Mouse (Mus musculus): ENCODE data around the gene Aph1a.
"Not testable (repeated sequence)": the region's sequence is repeated elsewhere in the genome, so short reads cannot be mapped to it uniquely, and the experiment has no call there.

Gene Aph1a

GRCm38 (mm10) chr3:95893606-95894316 lies at the start of gene Aph1a:
Gene Aph1a, plus strand, starts transcription at chr3:95893969.
- in situ Hi-C loops (cut with MboI; ENCODE audit: low sequenced_read_pairs): not testable (repeated sequence)

DNA sequence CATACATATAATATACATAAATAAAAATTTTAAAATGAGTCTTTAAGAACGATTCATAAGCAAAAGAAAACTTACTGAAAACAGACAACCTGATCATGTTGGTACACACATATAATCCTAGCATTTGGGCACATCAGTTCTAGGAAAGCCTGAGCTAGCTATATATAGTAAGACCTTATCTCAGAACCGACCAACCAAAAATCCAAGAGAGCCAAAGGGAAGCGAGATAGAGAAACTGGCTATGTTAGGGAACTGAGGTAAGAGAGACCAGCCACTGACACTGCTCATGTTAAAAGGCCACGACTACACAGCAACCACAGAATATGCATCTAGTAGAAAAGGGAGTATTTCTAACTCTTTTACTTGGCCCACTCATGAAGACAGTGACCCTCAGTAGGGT lies 43.2 kb upstream of the Aph1a start:
- in situ Hi-C loops (cut with MboI; ENCODE audit: low sequenced_read_pairs): no loop called here

DNA sequence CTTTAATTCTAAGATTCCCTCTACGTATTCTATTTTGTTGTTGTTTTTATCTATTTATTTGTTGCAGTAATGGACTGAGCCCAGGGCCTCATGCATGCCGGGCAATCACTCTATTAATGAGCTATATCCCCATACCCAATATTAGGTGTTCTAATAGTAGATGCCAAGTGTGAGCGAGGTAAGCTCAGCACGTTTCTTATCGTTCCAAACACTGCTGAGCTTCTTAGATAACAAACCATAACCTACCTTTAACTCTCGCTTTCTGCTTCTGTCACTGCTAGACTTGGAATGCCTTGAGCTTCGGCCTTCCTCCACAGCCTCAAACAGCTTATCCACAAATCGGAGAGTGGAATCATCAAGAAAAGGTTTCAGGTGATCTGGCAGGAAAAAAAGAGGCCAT lies 42.5 kb upstream of the Aph1a start:
- in situ Hi-C loops (cut with MboI; ENCODE audit: low sequenced_read_pairs): no loop called here

- in situ Hi-C loops (cut with MboI; ENCODE audit: low sequenced_read_pairs): no loop called here
Measured at GRCm38 (mm10) chr3:95855502-95856089, 38.2 kb upstream of the Aph1a start, which contains the start of gene Prpf3. Gene Prpf3, minus strand, starts transcription at chr3:95855885.

DNA sequence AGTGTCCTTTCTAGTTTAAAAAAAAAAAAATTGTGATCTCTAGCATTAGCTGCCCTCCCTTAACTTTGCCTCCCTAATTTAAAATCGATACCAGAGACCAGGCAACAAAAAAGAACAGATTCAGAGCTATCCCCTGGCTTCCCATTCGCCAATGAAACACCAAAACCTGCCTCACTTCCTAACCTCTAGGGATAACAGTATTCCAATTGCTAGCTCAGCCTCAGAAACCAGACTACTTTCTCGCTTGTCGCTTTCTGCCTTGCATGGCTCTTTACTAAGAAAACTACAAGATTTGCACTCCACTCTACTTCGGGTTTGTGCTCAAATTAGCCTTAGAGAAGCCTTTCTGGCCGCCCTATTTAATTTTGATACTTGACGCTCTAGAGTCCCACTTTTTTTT lies 37.7 kb upstream of the Aph1a start:
- in situ Hi-C loops (cut with MboI; ENCODE audit: low sequenced_read_pairs): no loop called here

DNA sequence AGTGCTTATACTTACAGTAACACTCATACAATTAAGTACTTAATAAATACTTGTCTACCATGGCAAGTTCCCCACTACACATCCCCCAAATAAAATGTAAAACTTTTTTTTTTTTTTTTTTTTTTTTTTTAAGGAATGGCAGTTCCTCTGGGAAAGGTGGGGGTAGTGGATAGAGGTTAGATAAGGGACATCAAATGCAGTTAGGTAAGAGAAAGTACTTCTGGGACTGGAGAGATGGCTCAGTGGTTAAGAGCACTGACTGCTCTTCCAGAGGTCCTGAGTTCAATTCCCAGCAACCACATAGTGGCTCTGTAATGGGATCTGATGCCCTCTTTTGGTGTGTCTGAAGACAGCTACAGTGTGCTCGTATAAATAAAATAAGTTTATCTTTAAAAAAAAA lies 36.7 kb upstream of the Aph1a start:
- in situ Hi-C loops (cut with MboI; ENCODE audit: low sequenced_read_pairs): not testable (repeated sequence)

- in situ Hi-C loops (cut with MboI; ENCODE audit: low sequenced_read_pairs): not testable (repeated sequence)
Measured at GRCm38 (mm10) chr3:95858278-95858677, 35.5 kb upstream of the Aph1a start.

DNA sequence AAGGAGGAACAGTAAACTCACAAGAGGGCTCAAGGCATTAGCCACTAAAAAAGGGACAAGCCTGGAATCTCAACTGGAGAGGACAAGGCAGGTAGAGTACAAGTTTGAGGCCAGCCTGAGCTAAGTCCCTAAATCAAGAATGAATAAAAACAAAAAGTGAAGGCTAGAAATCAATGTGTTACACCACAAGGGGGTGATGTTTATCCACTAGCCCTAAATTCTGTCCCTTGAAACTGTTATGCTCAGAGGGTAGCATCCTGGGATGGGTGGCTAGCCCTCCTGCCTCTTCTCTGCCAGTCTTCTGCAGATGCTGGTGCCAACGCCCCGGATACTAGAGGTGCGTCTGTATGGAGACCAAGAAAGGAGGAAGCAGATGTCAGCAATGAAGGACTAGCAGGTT lies 33.4 kb upstream of the Aph1a start:
- in situ Hi-C loops (cut with MboI; ENCODE audit: low sequenced_read_pairs): no loop called here

DNA sequence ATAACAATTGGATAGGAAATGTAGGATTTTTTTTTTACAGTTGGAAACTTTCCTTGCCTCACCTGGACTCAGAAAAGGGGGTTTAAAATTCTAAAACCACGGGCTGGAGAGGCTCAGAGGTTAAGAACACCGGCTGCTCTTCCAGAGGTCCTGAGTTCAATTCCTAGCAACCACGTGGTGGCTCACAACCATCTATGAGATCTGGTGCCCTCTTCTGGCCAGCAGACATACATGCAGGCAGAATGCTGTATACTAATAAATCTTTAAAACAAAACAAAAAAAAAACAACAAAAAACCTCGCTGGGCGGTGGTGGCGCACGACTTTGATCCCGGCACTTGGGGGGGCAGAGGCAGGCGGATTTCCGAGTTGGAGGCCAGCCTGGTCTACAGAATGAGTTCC lies 32.6 kb upstream of the Aph1a start:
- in situ Hi-C loops (cut with MboI; ENCODE audit: low sequenced_read_pairs): no loop called here

- in situ Hi-C loops (cut with MboI; ENCODE audit: low sequenced_read_pairs): no loop called here
Measured at GRCm38 (mm10) chr3:95861796-95862195, 32.0 kb upstream of the Aph1a start.

DNA sequence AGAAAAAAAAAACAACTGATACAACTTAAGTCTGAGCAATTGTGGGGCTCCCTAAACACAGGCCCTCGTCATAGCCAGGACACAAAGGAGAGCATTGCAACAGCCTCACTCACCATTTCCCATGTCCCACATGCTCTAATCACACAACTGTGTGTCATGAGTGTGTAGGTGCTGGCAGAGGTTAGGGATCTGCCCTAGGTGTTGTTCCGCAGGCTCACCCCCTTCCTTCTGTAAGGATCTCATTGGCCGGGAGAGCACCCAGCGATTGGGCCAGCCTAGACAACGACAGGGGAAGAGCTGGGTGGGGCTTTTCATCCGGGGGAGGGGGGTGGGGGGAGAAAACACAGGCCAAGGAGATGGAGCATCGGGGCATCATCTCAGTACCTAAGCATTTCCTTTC lies 30.2 kb upstream of the Aph1a start:
- in situ Hi-C loops (cut with MboI; ENCODE audit: low sequenced_read_pairs): no loop called here

GRCm38 (mm10) chr3:95865050-95865449 lies 28.7 kb upstream of the Aph1a start:
- in situ Hi-C loops (cut with MboI; ENCODE audit: low sequenced_read_pairs): no loop called here

DNA sequence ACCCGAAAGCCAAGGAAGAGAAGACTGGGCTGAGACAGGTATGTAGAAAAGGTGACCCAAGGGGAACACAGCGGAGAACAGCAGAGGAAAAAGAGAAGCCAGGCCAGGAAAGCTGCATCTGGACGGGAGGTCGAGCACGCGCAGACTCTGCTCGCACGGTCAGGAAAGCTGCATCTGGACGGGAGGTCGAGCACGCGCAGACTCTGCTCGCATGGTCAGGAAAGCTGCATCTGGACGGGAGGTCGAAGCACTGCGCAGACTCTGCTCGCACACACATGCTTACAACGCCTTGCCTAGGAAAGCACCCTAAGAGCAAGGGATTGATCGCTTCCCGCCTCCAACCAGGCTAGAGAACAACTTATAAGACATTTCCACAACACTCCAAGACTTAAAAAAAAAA lies 28.2 kb upstream of the Aph1a start:
- in situ Hi-C loops (cut with MboI; ENCODE audit: low sequenced_read_pairs): no loop called here

DNA sequence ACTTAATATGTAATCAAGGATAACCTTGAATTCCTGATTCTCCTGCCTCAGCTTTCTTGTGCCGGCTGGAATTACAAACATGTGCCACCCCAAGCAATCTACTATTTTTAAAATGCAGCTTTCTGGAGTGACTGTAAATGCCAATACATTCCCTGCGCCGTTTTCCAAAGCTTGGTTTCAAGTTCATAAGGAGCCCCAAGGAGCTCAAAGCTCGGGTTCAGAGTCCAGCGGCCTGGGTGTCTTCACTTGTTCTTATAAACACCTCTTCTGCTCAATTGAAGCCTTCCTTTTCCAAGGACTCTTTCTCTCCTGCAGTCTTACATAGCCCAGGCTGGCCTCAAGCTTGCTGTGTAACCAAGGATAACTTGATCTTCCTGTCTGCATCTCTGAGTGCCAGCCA lies 27.7 kb upstream of the Aph1a start:
- in situ Hi-C loops (cut with MboI; ENCODE audit: low sequenced_read_pairs): no loop called here

DNA sequence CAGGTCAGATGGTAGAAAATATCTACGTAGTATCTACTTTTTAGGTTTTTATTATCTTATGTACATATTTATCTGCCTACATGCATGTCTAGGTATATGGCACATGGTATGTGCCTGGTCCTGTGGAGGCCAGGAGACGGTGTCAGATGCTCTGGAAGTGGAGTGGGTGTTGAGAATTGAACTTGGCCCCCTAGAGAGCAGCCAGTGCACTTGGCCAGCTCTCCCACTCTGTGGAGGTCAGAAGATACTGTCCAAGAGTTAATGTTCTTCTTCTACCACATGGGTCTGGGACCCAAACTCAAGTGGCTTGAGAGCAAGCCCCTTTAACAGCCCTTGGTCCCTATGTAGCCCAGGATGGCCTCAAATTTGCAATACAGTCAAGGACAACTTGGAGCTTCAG lies 26.4 kb upstream of the Aph1a start:
- in situ Hi-C loops (cut with MboI; ENCODE audit: low sequenced_read_pairs): no loop called here

DNA sequence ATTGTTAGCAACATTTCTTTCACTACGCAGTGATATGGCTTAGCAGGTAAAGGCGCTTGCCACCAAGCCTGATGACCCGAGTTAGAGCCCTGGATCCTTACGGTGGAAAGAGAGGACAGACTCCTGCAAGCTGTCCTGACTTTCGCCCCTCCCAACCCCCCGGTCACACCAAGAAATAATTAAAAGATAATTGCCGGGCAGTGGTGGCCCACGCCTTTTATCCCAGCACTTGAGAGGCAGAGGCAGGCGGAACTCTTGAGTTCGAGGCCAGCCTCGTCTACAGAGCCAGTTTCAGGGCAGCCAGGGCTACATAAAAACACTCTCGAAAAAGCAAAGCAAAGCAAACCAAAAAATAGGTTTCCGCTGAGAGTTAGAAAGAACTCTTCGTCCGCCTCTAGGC lies 22.8 kb upstream of the Aph1a start:
- in situ Hi-C loops (cut with MboI; ENCODE audit: low sequenced_read_pairs): no loop called here

DNA sequence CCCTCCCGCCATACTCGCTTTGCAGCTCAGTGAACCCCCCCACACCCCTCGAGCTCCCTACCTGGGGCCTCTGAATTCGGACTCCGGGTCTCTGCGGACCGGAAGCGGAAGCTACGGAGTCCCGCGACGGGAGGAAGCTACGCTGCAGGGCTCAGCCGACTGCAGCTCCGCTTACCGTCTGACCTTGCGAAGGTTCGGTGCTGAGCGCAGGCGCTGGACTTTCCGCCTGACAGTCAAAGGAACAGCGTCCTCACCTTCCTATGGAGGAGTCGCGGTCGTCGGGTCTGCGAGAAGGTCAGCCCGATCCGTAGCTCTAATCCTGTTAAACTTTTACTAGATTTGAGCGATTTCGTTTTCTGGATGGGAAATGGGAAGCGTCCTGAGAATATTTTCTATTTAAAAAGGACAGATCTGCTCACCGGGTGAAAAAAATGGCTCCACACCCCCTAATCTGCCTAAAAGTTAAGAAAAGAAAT lies 22.3 kb upstream of the Aph1a start, which contains the start of gene Mrps21:
TSS of gene Mrps21 (minus strand) at position 128 of the 476 bp plus-strand sequence.
- in situ Hi-C loops (cut with MboI; ENCODE audit: low sequenced_read_pairs): no loop called here

- in situ Hi-C loops (cut with MboI; ENCODE audit: low sequenced_read_pairs): no loop called here
Measured at GRCm38 (mm10) chr3:95872048-95872447, 21.7 kb upstream of the Aph1a start.

DNA sequence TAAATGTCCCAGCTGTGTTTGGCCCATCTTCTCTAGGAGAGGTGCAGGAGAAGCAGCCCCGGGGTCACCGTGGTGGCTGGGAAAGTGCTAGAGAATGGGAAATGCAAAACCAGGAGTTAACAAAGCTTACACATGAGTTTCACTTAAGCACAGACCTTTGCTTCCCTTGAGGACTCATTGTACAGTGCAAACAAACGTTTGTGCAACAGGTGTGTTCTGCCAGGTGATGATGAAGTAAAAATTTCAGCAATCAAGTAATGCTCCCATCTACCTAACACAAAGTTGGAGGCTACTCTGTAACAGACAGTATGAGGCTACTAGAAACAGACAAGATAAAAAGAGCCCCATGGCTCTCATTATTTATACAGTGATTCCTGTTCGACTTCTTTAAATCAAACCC lies 14.7 kb upstream of the Aph1a start:
- in situ Hi-C loops (cut with MboI; ENCODE audit: low sequenced_read_pairs): no loop called here

DNA sequence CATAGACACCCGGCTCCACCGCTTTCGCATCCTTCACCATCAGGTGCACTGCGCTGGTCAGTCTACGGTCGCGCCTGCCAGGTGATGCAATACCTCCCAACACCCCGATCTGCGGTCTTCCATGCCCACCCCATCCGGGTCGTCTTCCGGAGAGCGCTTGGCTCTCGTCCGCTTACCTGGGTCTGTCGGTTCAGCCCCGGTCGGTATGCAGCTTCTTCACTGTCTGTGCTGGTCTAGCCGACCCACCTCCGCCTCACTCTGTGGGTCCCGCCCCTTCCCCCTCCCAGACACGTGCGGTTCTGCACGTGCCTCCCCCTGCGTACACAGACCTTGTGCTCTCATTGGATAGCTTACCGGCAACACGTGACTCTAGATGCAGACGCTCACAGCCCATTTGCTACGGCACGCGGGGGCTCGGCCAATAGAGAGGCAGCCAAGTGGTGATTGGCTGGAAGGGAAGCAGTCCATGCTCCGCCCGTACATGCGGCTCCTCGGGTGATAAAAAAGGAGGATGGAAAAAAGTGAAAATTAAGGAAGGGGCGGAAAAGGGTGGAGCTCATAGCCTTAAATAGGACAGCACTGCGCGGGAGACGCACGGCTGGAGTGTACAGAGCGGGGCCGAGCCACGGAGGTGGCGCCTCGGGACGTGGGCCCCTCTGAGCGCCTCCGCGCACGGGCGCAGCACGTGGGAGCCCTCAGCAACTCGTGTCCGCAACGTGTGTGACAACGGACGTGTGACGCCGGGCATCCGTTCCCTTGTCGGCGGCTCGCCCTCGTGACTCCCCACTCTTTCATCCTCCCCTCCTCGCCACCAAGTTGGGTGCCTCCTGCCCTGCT lies 11.6 kb upstream of the Aph1a start, which contains the start of gene Ciart:
TSS of gene Ciart (minus strand) at position 273 of the 837 bp plus-strand sequence.
- in situ Hi-C loops (cut with MboI; ENCODE audit: low sequenced_read_pairs): no loop called here

DNA sequence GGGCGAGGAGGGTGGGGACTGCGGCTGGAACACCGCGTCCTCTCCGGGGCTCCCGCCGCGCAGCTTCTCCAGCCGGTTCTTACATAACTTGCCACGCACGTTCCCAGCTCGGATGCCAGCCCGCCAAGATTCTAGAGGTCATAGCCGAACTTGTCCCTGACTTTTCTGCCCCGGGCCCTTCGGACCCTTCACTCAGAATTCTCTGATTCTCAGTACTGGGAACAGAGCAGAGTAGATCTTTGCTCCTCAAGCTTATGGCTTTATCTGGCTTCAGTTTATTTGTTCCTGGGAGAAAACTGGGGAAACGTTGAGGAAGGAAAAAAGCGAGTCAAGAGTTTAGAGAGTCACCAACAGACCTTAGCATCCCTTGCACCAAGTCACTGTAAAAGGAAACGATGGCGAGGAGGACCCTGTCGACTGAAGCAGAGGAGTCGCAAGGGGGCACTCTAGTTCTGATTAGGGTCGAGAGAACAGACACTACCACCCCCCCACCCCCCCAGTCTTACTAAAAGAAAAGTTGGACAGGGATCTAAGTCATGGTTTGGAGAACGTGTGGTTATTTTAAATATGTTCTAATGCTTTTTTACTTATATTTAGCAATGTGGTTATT lies 10.8 kb upstream of the Aph1a start:
- in situ Hi-C loops (cut with MboI; ENCODE audit: low sequenced_read_pairs): no loop called here

Measured in CH12F3 (cell line).